Mouse (Mus musculus) spleen, embryonic (tissue): Measurements from ENCODE around the gene Gp1ba.

Experiments
- CTCF ChIA-PET: fragments of 350-600 bp; sonication (Branson Sonifier 250); formaldehyde crosslinking; loops from one replicate; lab custom pipeline; 2022; lab: Charles Lee

Gp1ba gene

DNA sequence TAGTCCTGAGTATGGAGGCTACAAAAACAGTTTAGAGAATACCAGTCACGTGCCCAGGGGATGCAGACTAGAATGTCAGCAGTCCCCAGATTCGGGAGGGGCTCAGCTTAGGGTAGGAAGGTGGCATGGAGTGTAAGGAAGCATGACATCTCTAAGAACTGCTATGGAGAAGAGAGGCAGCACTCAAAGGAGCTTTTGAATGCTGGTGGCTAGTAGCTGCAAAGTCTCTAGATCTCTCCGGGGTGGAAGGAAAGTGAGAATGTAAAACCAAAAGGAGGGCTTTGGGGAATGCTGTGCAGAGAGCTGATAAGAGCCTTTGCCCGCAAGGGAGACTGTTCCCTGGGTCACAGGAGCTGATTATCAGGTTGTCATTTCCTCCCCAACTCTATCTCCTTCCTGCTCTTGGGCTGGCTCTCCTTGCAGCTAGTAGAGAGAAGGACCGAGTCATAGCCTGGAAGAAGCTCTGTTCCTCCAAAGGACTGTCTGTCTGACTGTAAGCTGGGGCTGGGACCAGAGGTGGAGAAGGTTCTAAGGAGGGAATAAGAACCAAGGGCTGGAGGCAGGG, at the start of gene Gp1ba:
Gene Gp1ba (plus strand): TSS at position 409 of the 565 bp plus-strand sequence.
- CTCF ChIA-PET, result interaction anchor here (0.6 kb wide), 1 partner anchor 117 kb away, joined by 4 read pairs; no protein-coding TSS in a partner anchor

DNA sequence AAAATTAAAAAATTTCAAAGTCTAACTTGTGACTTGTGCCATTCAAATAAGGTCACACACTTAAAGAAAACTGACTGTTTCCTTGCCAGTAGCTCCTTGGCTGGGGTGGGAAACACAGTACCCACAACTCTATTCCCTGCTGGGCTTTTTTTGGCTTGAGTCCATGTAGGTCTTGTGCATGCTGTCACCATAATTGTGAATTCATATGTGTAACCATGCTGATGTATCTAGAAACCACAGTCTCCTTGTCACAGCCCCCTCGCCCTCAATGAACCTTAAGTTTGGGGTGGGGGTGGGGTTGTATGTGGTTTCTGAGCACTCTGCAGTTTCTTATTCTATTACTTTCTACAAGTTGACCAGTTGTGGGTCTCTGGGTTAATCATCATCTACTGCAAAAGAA, 47.2 kb upstream of the Gp1ba start:
- CTCF ChIA-PET, result no interaction called here

GRCm38 (mm10) chr11:70594253-70594989, 44.5 kb upstream of the Gp1ba start:
- CTCF ChIA-PET, result no interaction called here

DNA sequence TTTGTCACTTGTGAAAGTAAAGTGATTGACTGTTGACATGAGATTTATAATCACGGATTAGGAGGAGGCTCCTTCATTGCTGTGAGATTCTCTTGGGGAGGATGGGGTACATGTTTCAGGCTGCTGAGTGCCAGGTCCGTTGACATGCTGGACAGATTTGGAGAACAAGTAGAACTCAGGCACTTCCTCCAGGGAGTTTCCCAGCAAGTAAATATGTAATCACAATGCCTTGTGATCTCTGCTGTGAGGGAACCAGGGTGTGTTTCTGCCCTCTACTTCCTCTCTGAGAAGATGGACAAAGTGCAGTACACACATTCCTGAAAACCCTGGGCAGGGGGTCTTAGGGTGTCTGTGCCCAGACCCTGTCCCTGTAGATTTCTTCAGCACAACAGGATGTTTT, 43.3 kb upstream of the Gp1ba start:
- CTCF ChIA-PET, result no interaction called here

DNA sequence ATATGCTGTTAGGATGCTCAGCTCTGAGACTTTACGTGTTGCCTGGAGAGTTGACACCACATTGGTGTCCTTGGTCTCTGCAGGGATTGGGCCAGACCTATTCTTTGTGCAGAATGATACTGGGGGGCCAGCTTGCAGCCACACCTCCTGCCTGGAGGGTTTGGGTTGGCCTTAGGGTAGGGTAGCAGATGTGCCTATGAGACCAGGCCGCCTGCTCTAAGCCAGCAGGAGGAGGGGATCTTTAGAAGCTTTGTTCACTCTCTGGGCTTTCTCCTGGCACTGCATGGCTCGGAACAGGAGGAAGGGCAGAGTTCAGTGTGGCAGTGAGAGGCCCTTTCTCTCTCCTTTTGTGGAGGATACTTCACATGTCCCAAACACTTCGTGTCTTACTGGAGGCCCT, 42.8 kb upstream of the Gp1ba start:
- CTCF ChIA-PET, result no interaction called here

- CTCF ChIA-PET, result interaction anchor here (1.0 kb wide), 2 partner anchors 11 to 279 kb away, joined by 4 to 6 read pairs; no protein-coding TSS in a partner anchor
These were observed 41.6 kb upstream of the Gp1ba start for GRCm38 (mm10) chr11:70597301-70597700.

DNA sequence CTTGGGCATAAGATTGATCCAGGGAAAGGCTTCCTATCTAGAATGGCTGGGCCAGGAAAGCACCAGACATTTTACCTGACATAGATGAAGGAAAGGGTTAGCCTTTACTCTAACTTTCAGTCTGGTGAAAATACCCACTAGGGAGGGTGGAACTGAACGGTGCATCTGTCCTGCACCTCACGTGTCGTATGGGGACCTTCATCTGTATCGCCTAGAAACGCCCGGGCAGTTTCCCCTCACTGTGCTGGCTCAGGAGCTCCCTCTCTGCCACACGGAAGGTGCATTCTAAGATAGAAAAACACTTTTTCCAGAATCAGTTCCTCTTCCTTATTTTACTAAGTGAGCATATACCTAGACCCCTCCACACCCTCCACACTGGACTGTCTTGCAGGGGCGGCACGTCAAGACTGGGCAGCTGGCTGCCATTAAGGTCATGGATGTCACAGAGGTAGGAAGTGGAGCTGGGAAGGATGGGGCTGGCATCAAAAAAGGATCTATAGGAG, 40.4 kb upstream of the Gp1ba start:
- CTCF ChIA-PET, result interaction anchor here (0.7 to 1.0 kb wide), 2 partner anchors 12 to 146 kb away, joined by 4 to 5 read pairs; no protein-coding TSS in a partner anchor

DNA sequence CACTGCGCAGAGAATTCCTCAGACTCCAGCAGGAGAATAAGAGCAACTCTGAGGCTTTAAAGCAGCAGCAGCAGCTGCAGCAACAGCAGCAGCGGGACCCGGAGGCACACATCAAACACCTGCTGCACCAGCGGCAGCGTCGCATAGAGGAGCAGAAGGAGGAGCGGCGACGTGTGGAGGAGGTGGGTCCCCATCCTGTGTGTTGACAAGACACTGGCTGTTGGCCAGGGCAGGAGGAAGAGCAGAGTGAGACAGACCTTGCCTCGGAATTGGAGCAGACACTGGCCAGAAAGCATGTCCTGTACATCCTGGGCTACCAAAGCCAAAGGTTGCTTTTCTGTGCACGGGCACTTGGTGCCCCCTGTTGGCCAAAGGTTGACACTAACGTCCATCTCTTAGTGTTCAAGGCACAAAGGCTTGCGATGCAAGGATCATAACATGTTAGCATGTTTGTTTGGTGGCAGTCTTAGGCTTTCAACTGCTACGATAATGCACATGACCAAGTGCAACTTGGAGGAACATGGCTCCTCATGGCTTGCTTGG, 33.8 kb upstream of the Gp1ba start:
- CTCF ChIA-PET, result no interaction called here

- CTCF ChIA-PET, result no interaction called here
These were observed 32.2 kb upstream of the Gp1ba start for GRCm38 (mm10) chr11:70606717-70607116.

- CTCF ChIA-PET, result no interaction called here
These were observed 31.3 kb upstream of the Gp1ba start for GRCm38 (mm10) chr11:70607611-70608010.

DNA sequence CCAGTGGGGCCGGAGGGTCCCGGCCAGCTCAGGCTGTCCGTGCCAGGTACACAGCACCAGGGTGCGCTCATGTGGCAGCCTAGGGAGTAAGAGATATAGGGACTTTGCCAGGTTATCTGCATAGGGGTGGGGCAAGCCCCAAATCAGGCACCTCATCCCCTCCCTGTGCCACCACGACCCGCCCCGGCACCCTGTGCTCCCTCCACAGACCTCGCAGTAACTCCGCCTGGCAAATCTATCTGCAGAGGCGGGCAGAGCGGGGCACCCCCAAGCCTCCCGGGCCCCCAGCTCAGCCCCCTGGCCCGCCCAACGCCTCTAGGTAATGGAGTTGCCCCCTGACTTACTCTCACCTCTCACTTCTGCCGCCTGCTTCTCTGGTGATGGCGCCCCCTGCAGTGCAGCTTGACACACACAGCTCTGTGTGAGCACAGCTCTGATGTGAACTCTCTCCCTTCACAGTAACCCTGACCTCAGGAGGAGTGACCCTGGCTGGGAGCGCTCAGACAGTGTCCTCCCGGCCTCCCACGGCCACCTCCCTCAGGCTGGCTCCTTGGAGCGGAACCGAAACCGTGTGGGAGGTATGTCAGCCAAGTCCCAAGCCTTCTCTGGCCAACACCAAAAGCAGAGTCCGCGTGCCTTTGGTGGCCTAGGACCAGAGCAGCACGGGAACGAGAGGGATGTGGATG, 30.4 kb upstream of the Gp1ba start:
- CTCF ChIA-PET, result no interaction called here

DNA sequence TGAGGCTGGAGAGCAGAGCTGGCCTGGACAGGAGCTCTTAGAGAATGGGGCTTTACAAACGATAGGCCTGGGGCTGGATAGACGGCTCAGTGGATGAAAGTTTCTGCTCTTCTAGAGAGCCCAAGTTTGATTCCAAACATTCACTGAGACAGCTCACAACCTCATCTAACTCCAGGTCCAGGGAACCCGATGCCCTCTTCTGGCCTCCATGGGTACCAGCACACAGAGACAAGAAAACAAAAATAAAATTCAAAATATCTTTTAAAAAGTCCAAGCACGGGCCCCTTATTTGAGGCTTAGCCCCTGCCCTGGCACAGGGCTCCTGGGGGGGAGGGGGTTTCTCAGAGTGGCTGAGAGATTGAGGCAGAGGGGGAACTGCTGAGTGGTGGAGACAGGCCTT, 28.2 kb upstream of the Gp1ba start:
- CTCF ChIA-PET, result interaction anchor here (0.6 kb wide), 1 partner anchor 10 kb away, joined by 6 read pairs; no protein-coding TSS in a partner anchor

GRCm38 (mm10) chr11:70612505-70612904, 26.4 kb upstream of the Gp1ba start:
- CTCF ChIA-PET, result no interaction called here

GRCm38 (mm10) chr11:70615074-70615473, 23.8 kb upstream of the Gp1ba start:
- CTCF ChIA-PET, result interaction anchor here (1.4 kb wide), 1 partner anchor 10 kb away, joined by 3 read pairs; no protein-coding TSS in a partner anchor

DNA sequence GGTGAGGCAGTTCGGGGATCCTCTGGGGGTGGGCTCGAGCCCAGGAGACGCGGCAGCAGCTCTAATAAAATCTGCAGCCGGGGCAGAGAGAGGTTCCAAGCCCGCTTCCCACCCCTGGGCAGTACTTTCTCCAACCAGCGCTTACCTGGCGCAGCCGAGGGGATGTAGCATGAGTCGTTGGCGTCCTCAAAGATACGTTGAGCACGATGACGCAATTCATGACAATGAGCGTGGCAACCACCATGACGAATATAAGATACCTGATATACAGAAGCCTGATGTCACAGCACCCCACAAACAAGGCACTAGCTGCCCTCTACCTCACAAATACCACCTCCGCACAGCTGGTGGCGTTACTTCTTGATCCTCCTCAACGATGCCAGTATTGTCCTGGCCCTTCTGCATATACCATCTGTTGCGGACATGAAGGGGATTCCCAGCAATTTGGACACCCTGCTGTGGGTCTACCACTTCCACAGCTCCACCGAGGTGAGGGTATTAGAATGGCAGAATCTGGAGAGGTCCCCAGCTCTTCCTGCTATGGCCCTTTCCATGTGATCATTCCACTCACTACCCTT, 23.3 kb upstream of the Gp1ba start, which contains the start of gene 4930544D05Rik:
Gene 4930544D05Rik (plus strand): TSS at position 333 of the 578 bp plus-strand sequence.
- CTCF ChIA-PET, result interaction anchor here (0.6 to 1.4 kb wide), 2 partner anchors 9 to 211 kb away, joined by 3 read pairs; no protein-coding TSS in a partner anchor

GRCm38 (mm10) chr11:70619101-70619500, 19.8 kb upstream of the Gp1ba start, which contains the start of gene Chrne:
Gene Chrne (minus strand): TSS chr11:70619216.
- CTCF ChIA-PET, result no interaction called here

GRCm38 (mm10) chr11:70621972-70622814, 16.7 kb upstream of the Gp1ba start:
- CTCF ChIA-PET, result no interaction called here

GRCm38 (mm10) chr11:70623053-70623742, 15.7 kb upstream of the Gp1ba start:
- CTCF ChIA-PET, result interaction anchor here (0.6 to 0.7 kb wide), 2 partner anchors 142 to 1152 kb away, joined by 3 read pairs; no protein-coding TSS in a partner anchor

DNA sequence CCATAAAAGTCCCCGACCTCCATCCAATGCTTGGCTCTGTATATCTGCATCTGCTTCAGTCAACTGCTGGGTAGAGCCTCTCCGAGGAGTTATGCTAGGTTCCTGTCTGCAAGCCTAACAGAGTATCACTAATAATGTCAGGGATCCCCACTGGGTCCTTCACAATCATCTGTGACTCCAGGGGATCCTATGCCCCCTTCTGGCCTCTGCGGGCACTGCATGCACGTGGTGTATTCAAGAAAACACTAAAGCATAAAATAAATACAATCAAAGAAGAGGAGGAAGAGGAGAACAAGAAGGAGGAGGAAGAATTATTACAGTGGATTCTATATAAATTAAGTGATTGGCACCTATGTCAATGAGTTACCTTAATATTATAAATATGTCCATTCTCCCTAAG, 13.4 kb upstream of the Gp1ba start:
- CTCF ChIA-PET, result interaction anchor here (0.6 to 1.2 kb wide), 3 partner anchors 10 to 210 kb away, joined by 3 to 8 read pairs (median 3); partner anchors contain the start of genes 4930544D05Rik and Rnf167
